Mouse (Mus musculus) CH12.LX (cell line): ENCODE measurements at regions not wholly inside any gene's neighbourhood (a gene's known extent, or its start where the extent isn't known, plus 50 kb on each side); places are given as distances from the start of the nearest gene placed in this dataset.

Experiments
- DNase-seq: peaks from one replicate; pipeline ENCODE4 v3.0.0-alpha.2; 2013; ENCODE audit errors: extremely low read depth
- H3K27ac ChIP-seq: 2 replicates; pipeline ENCODE4 v1.5.1; 2012; ENCODE audit warnings: low read depth, mild to moderate bottlenecking, control low read depth, moderate library complexity; ENCODE audit not compliant: insufficient read depth
- H3K27me3 ChIP-seq: replicated peaks from 2 replicates; pipeline ENCODE3; 2012; ENCODE audit warnings: inconsistent platforms
- H3K36me3 ChIP-seq, 2 experiments: replicated peaks in 1 of 2; 2 replicates each; pipeline versions ENCODE3 to v1.6.1; 2012; ENCODE audit warnings: inconsistent platforms in 1 of 2, low read length in 1 of 2, mild to moderate bottlenecking in 1 of 2, mixed read lengths in 1 of 2, moderate library complexity in 1 of 2; ENCODE audit not compliant: control insufficient read depth in 1 of 2, insufficient read depth in 1 of 2
- H3K4me1 ChIP-seq, 2 experiments: 2 replicates each; pipeline ENCODE4 v1.6.1; 2012; ENCODE audit warnings: inconsistent platforms in 1 of 2, moderate library complexity in 1 of 2; ENCODE audit not compliant: insufficient read depth in 2 of 2, control insufficient read depth in 1 of 2
- H3K4me2 ChIP-seq: 2 replicates; pipeline ENCODE4 v1.6.1; 2012; ENCODE audit warnings: low read depth, mild to moderate bottlenecking, control low read depth; ENCODE audit not compliant: poor library complexity, insufficient read depth, severe bottlenecking
- H3K4me3 ChIP-seq, 3 experiments: fragments of 150-350 bp in 1 of 3; sonication (generic) in 1 of 3; replicated peaks in 1 of 3; 2 replicates each; pipeline versions ENCODE3 to v1.5.1; 2011 to 2012; ENCODE audit warnings: low read depth in 2 of 3, low read length in 2 of 3, mild to moderate bottlenecking in 2 of 3, moderate library complexity in 2 of 3, control low read depth in 1 of 3, improper control_type of control experiment in 1 of 3, inconsistent platforms in 1 of 3, mixed read lengths in 1 of 3; ENCODE audit not compliant: poor library complexity in 1 of 3
- H3K79me2 ChIP-seq: replicated peaks from 2 replicates; pipeline ENCODE4 v1.6.1; 2012; ENCODE audit warnings: mild to moderate bottlenecking, moderate library complexity; ENCODE audit not compliant: control insufficient read depth, poor library complexity, insufficient read depth, severe bottlenecking; ENCODE audit errors: extremely low read depth
- H3K9ac ChIP-seq: 2 replicates; pipeline ENCODE4 v1.6.1; 2012; ENCODE audit warnings: low read depth, mild to moderate bottlenecking, control low read depth, moderate library complexity; ENCODE audit not compliant: insufficient read depth
- H3K9me3 ChIP-seq: replicated peaks from 2 replicates; pipeline ENCODE3; 2012; ENCODE audit warnings: low read length, inconsistent platforms, mixed read lengths
- CHD1 ChIP-seq: IDR thresholded peaks from 2 replicates; pipeline ENCODE4 v1.6.1; 2012; ENCODE audit warnings: low read depth, low read length, improper control_type of control experiment, inconsistent platforms
- CTCF ChIP-seq, 2 experiments: IDR thresholded peaks in 1 of 2; conservative IDR thresholded peaks in 1 of 2; 2 replicates each; pipeline ENCODE4 v1.5.1; 2011 to 2012; ENCODE audit warnings: low read depth in 2 of 2, low read length in 2 of 2, improper control_type of control experiment in 1 of 2, inconsistent platforms in 1 of 2, mild to moderate bottlenecking in 1 of 2, moderate library complexity in 1 of 2
- GABPA ChIP-seq: IDR thresholded peaks from 2 replicates; pipeline ENCODE4 v1.6.1; 2012; ENCODE audit warnings: low read depth, low read length, improper control_type of control experiment, inconsistent platforms; ENCODE audit not compliant: insufficient replicate concordance
- IRF4 ChIP-seq: IDR thresholded peaks from 2 replicates; pipeline ENCODE4 v1.6.1; 2014; ENCODE audit warnings: low read depth, mild to moderate bottlenecking, inconsistent platforms, low read length, improper control_type of control experiment
- JUN ChIP-seq: IDR thresholded peaks from 2 replicates; pipeline ENCODE4 v1.6.1; 2011; ENCODE audit warnings: low read depth, mild to moderate bottlenecking, low read length, improper control_type of control experiment, moderate library complexity; ENCODE audit not compliant: insufficient read depth
- MAX ChIP-seq: IDR thresholded peaks from 2 replicates; pipeline ENCODE4 v1.6.1; 2011; ENCODE audit warnings: low read length, improper control_type of control experiment
- MXI1 ChIP-seq: IDR thresholded peaks from 2 replicates; pipeline ENCODE4 v1.6.1; 2011; ENCODE audit warnings: mild to moderate bottlenecking, low read depth, low read length, improper control_type of control experiment
- MYC ChIP-seq: IDR thresholded peaks from 2 replicates; pipeline ENCODE4 v1.6.1; 2011; ENCODE audit warnings: low read depth, mild to moderate bottlenecking, improper control_type of control experiment, low read length
- POLR2A ChIP-seq: IDR thresholded peaks from 2 replicates; pipeline ENCODE4 v1.6.1; 2011; ENCODE audit warnings: low read depth, mild to moderate bottlenecking, improper control_type of control experiment, low read length
- RAD21 ChIP-seq: IDR thresholded peaks from 2 replicates; pipeline ENCODE4 v1.6.1; 2011; ENCODE audit warnings: low read depth, mild to moderate bottlenecking, low read length, improper control_type of control experiment, moderate library complexity
- RCOR1 ChIP-seq: conservative IDR thresholded peaks from 2 replicates; pipeline ENCODE4 v1.6.1; 2012; ENCODE audit warnings: low read depth, mild to moderate bottlenecking, inconsistent platforms, low read length, improper control_type of control experiment
- SIN3A ChIP-seq: IDR thresholded peaks from 2 replicates; pipeline ENCODE4 v1.6.1; 2012; ENCODE audit warnings: low read length, improper control_type of control experiment, inconsistent platforms
- SMC3 ChIP-seq: IDR thresholded peaks from 2 replicates; pipeline ENCODE4 v1.6.1; 2011; ENCODE audit warnings: low read depth, low read length, improper control_type of control experiment
- TBP ChIP-seq: conservative IDR thresholded peaks from 2 replicates; pipeline ENCODE4 v1.6.1; 2011; ENCODE audit warnings: low read depth, low read length, improper control_type of control experiment
- TCF12 ChIP-seq: IDR thresholded peaks from 2 replicates; pipeline ENCODE4 v1.6.1; 2014; ENCODE audit warnings: low read depth, mild to moderate bottlenecking, inconsistent platforms, low read length, improper control_type of control experiment
- USF1 ChIP-seq: IDR thresholded peaks from 2 replicates; pipeline ENCODE4 v1.6.1; 2014; ENCODE audit warnings: low read depth, mild to moderate bottlenecking, inconsistent platforms, low read length, improper control_type of control experiment
- ZC3H11A ChIP-seq: IDR thresholded peaks from 2 replicates; pipeline ENCODE4 v1.6.1; 2012; ENCODE audit warnings: low read depth, mild to moderate bottlenecking, inconsistent platforms, low read length, improper control_type of control experiment
- ZNF384 ChIP-seq: IDR thresholded peaks from 2 replicates; pipeline ENCODE4 v1.6.1; 2012; ENCODE audit warnings: low read depth, low read length, improper control_type of control experiment, inconsistent platforms
- dilution Hi-C: fragments of 300-500 bp; cut with MboI; formaldehyde crosslinking; loops from 2 replicates; pipeline ENCODE4 v1.14.3; 2020; ENCODE audit warnings: low sequenced_read_pairs; ENCODE audit not compliant: extremely low pct_unique_long_range_greater_than_20kb, extremely low pct_ligation_motif_present
- in situ Hi-C: fragments of 300-500 bp; cut with MboI; formaldehyde crosslinking; loops from 3 replicates; pipeline ENCODE4 v1.14.3; 2019; ENCODE audit warnings: low sequenced_read_pairs, low pct_ligation_motif_present, low pct_unique_long_range_greater_than_20kb, mixed read lengths

GRCm38 (mm10) chr8:38747134-38747533 lies 1753.7 kb downstream of the AI429214 start:
- H3K27ac ChIP-seq = no peak overlapping the region
- H3K36me3 ChIP-seq = no peaks in the 10 kb centered on the region
- in situ Hi-C loops = no loop called here
- no peak overlapping the region for H3K9ac ChIP-seq
- TF ChIP-seq USF1 (no peak), IRF4 (no peak), JUN (no peak), CHD1 (no peak), CTCF (conservative IDR thresholded peaks at IDR 0.05 in 1 of 2, IDR thresholded peaks at IDR 0.05 in 1 of 2; ENCODE audit: low read depth in 2 of 2, low read length in 2 of 2) (no peak), SIN3A (no peak), MAX (no peak), MYC (no peak), ZNF384 (no peak), ZC3H11A (no peak)
- no peaks in the 10 kb centered on the region for H3K27me3 ChIP-seq
- peaks cover 14% of the 10 kb centered on the region for H3K9me3 ChIP-seq
- no peak overlapping the region for H3K4me3 ChIP-seq
- no peaks in the 10 kb centered on the region for H3K4me1 ChIP-seq
- dilution Hi-C loops = no loop called here
- peak; percentile 0 for DNase-seq
- H3K4me2 ChIP-seq = no peak overlapping the region
- H3K79me2 ChIP-seq = no peaks in the 10 kb centered on the region

GRCm38 (mm10) chr8:38766626-38767226 lies 1773.3 kb downstream of the AI429214 start:
- Histone ChIP-seq H3K9ac (no peak overlapping the region), H3K4me3 (no peak overlapping the region), H3K79me2 (no peaks in the 10 kb centered on the region)
- no peak for DNase-seq
- in situ Hi-C loops = no loop called here
- dilution Hi-C loops = no loop called here
- no peak for TF ChIP-seq TBP
- TF ChIP-seq, all 38 proteins: peak for 0
- Histone ChIP-seq H3K27me3 (no peaks in the 10 kb centered on the region), H3K27ac (no peak overlapping the region), H3K4me1 (no peaks in the 10 kb centered on the region), H3K9me3 (peaks cover 11% of the 10 kb centered on the region), H3K4me2 (no peak overlapping the region), H3K36me3 (no peaks in the 10 kb centered on the region)

- Histone ChIP-seq H3K9ac (no peak overlapping the region), H3K9me3 (peaks cover 2% of the 10 kb centered on the region), H3K27me3 (no peaks in the 10 kb centered on the region), H3K27ac (no peak overlapping the region), H3K36me3 (no peaks in the 10 kb centered on the region), H3K4me1 (no peaks in the 10 kb centered on the region), H3K79me2 (no peaks in the 10 kb centered on the region), H3K4me2 (no peak overlapping the region), H3K4me3 (no peak overlapping the region)
- in situ Hi-C loops = no loop called here
- TF ChIP-seq GABPA (no peak), RCOR1 (no peak), SMC3 (no peak), CHD1 (no peak), TBP (no peak), MXI1 (no peak), POLR2A (no peak), RAD21 (no peak), TCF12 (no peak)
- no peak for DNase-seq
- dilution Hi-C loops = no loop called here
These were observed 1819.1 kb downstream of the AI429214 start for GRCm38 (mm10) chr8:38812482-38812881.
